Mouse (Mus musculus): ENCODE results near the gene Cox7b.

- no peak for TF ChIP-seq CTCF (IDR thresholded peaks at IDR 0.05; ENCODE audit: control insufficient read depth, insufficient read depth, low read length)
- TF ChIP-seq POLR2A (IDR thresholded peaks at IDR 0.05; ENCODE audit: borderline replicate concordance, control insufficient read depth, low read depth, low read length), result no peak
Observed at GRCm38 (mm10) chrX:106043863-106044617, 28.5 kb downstream of the Cox7b start.

Measured in bone marrow, adult 2 months (tissue).